Mouse (Mus musculus): ENCODE results near the gene Cwh43. TPM values are rescaled to one million over a fixed set of nuclear protein-coding genes. Genes with fewer than 3 reads are reported as not detected.

Gene Cwh43
- polyA plus RNA-seq, 1 experiment from 2014 or later: 0.34 TPM

DNA sequence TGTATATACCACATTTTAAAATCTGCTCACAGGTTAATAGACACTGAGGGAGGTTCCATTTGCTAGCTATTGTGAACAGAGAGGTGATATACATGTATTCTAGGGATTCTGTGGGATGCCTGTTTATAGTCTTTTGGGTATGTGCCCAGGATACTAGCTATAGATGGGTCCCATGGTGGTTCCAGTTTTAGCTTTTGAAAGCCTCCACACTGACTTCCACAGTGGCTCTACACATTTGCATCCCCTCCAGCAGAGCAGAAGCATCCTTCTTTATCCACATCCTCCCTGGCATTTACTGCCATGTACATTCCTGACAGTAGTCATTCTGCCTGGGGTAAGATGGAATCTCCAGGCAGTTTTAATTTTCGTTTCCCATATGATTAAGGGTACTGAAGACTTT, 44.4 kb downstream of the Cwh43 start:
- Histone ChIP-seq H3K4me1 (replicated peaks; ENCODE audit: control insufficient read depth, insufficient read depth, low read length) (no peaks in the 10 kb centered on the region), H3K27me3 (replicated peaks; ENCODE audit: control insufficient read depth, insufficient read depth, low read length) (no peaks in the 10 kb centered on the region), H3K27ac (ENCODE audit: low read depth, low read length) (no peak overlapping the region), H3K4me2 (replicated peaks; ENCODE audit: low read depth) (no peak overlapping the region), H3K9ac (ENCODE audit: low read depth, low read length) (no peak overlapping the region), H3K36me3 (ENCODE audit: control insufficient read depth, insufficient read depth) (no peaks in the 10 kb centered on the region), H3K4me3 (ENCODE audit: low read depth, low read length) (no peak overlapping the region), H3K9me3 (ENCODE audit: control insufficient read depth) (no peaks in the 10 kb centered on the region)
- no peak for TF ChIP-seq CTCF (IDR thresholded peaks at IDR 0.05; ENCODE audit: low read depth)
- ATAC-seq: no peak
- 73% methylated on average over 1 of the region's 1 CpGs for WGBS

DNA sequence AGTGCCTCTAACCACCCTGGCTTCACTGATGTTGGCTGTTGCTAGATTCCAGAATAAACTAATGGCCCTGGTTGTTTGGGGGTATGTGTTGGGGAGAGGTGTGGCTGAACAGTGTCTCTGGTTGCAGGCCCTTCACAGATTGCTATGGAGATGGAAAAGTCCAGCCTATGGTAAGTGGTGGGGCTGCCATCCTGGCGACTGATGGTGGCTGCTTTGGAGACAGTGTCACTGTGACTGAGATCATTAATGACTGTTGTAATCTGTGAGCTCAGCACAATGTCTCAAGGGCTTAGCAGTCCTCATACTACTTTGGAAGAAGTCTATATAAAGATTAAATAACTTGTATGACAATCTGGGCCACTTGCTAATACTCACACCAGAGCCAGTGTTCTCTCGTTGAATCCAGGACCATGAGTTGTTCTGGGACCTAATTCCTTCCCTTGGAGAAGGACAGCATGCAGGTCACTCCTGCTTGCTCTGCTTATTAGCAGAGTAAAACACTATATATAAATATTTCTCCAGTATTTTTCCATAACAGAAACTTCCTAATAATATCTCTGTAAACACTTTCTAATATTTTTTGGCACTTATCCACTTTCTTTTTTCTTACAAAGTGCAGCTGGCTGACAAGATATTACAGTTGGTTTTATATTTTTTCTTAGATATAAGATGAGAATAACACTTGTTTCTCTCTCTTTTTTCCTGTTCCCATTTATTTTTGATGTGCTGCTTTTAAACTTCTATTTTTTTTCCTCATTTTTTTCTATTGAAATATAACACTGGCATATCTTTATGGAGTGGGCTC, 48.8 kb downstream of the Cwh43 start:
- Histone ChIP-seq H3K27me3 (replicated peaks; ENCODE audit: control insufficient read depth, insufficient read depth, low read length) (no peaks in the 10 kb centered on the region), H3K4me3 (ENCODE audit: low read depth, low read length) (no peak overlapping the region), H3K9ac (ENCODE audit: low read depth, low read length) (no peak overlapping the region), H3K4me2 (replicated peaks; ENCODE audit: low read depth) (no peak overlapping the region), H3K9me3 (ENCODE audit: control insufficient read depth) (no peaks in the 10 kb centered on the region), H3K27ac (ENCODE audit: low read depth, low read length) (no peak overlapping the region), H3K4me1 (replicated peaks; ENCODE audit: control insufficient read depth, insufficient read depth, low read length) (no peaks in the 10 kb centered on the region), H3K36me3 (ENCODE audit: control insufficient read depth, insufficient read depth) (no peaks in the 10 kb centered on the region)
- no peak for TF ChIP-seq CTCF (IDR thresholded peaks at IDR 0.05; ENCODE audit: low read depth)
- 49% methylated on average over 2 of the region's 2 CpGs for WGBS
- no peak for ATAC-seq

DNA sequence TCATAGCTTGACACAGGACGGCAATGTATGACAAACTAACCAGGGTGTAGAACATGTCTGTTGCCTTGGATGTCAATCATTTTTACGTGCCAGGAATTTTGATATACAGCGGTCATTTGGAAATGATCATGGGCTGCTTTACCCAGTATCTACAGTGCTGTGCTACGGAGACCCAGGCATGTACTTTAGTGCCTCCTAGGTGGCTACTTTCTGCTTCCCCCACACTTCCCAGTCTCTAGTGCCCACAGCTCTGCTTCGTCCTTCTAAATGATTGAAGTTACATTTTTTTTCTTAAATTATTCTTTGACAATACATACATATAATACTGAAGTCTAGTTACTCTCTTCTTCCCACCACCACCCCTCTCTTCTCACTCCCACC, 49.4 kb downstream of the Cwh43 start:
- Histone ChIP-seq H3K27me3 (replicated peaks; ENCODE audit: control insufficient read depth, insufficient read depth, low read length) (no peaks in the 10 kb centered on the region), H3K27ac (ENCODE audit: low read depth, low read length) (no peak overlapping the region), H3K9ac (ENCODE audit: low read depth, low read length) (no peak overlapping the region), H3K4me2 (replicated peaks; ENCODE audit: low read depth) (no peak overlapping the region), H3K4me3 (ENCODE audit: low read depth, low read length) (no peak overlapping the region), H3K4me1 (replicated peaks; ENCODE audit: control insufficient read depth, insufficient read depth, low read length) (no peaks in the 10 kb centered on the region), H3K9me3 (ENCODE audit: control insufficient read depth) (no peaks in the 10 kb centered on the region), H3K36me3 (ENCODE audit: control insufficient read depth, insufficient read depth) (no peaks in the 10 kb centered on the region)
- no peak for TF ChIP-seq CTCF (IDR thresholded peaks at IDR 0.05; ENCODE audit: low read depth)
- ATAC-seq: no peak
- 68% methylated on average over 5 of the region's 5 CpGs for WGBS

DNA sequence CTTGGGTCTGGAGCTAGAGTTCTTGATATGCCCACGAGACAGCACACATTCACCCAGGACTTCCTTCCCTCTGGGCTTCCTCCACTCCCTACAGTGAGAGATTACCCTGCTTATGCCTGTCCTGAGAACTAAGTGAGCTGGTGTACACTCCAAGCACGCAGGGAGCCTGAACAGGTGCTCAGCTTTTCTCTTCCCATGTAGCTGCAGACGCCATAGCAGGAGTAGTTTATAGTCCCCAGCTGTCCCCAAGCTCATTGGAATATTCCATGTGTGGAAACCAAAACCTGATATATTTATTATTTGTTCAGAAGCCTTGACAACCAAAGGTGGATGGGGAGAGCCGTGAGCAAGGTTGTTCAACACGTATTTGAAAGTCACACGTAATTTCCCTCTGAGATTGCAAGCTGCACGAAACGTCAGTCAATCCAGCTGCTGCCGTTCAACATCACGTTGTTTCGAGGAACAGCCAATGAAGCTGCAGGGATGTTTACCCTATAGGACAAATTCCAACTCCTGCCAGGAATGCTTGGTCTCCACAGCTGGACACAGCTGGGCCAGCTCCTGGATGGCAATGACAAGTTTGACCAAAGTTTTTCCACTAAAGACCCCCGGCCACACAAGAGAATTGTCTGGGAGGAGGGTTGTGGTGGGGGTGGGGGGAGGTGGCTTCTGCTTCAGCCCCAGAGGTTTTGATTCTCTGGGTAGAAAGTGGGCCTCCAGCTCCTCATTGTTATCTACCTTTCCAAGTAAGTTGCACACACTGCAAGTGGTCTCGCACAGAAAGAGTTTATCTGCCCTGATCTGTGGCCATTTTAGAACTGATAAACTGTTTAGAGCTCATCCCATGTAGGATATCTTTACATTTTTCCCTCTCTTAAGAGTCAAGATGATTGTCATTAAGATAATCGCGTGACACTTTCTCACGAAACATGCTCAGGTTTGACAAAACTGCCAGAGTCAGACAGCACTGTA, 62.9 kb downstream of the Cwh43 start:
- 58% methylated on average over 16 of the region's 16 CpGs for WGBS
- Histone ChIP-seq H3K4me3 (ENCODE audit: low read depth, low read length) (no peak overlapping the region), H3K4me1 (replicated peaks; ENCODE audit: control insufficient read depth, insufficient read depth, low read length) (no peaks in the 10 kb centered on the region), H3K4me2 (replicated peaks; ENCODE audit: low read depth) (no peak overlapping the region), H3K27ac (ENCODE audit: low read depth, low read length) (no peak overlapping the region), H3K36me3 (ENCODE audit: control insufficient read depth, insufficient read depth) (no peaks in the 10 kb centered on the region), H3K9me3 (ENCODE audit: control insufficient read depth) (no peaks in the 10 kb centered on the region), H3K9ac (ENCODE audit: low read depth, low read length) (no peak overlapping the region), H3K27me3 (replicated peaks; ENCODE audit: control insufficient read depth, insufficient read depth, low read length) (no peaks in the 10 kb centered on the region)
- TF ChIP-seq CTCF (IDR thresholded peaks at IDR 0.05; ENCODE audit: low read depth): no peak
- ATAC-seq: no peak

DNA sequence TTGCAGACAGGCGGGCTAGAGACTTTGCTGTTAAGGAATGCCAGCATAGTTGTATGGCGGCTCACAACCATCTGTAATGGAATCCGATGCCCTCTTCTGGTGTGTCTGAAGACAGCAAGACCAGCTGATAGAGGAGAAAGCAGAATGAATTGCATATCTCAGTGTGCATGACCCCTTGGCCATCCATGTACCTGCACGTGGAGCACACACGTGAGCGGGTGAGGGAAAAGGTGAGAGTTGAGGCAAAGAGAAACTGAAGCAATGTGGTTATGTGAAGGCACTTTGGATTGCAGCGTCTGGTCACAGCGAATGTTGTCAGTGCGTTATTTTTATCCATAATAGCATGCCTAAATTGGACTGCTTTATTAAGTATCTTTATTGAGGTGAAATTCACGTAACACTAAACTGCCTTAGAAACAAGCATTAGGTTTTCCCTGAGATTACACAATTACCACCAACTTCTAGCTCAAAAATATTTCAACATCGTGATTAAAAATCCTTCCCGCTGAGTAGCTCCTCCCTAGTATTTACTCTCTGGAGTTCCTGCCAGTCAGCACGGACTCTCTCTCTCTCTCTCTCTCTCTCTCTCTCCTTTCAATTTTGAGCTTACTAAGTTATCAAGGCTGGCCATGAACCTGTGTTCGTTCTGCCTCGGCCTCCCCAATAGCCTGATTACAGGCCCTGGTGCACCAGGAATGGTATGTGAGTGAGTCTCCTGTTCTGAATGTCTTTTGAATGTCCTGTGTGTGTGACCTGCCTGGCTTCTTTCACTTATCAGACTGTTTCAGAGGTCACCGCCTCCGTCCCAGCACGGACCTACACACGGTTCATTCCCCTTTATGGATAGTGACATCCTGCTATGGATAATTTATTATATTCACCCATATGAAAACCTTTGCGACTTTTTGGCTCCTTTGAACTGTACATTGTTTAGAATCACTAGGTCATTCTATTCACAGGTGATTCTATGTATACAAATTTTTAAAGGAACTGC, 68.8 kb downstream of the Cwh43 start:
- no peaks in the 10 kb centered on the region for H3K4me1 ChIP-seq (replicated peaks; ENCODE audit: control insufficient read depth, insufficient read depth, low read length)
- TF ChIP-seq CTCF (IDR thresholded peaks at IDR 0.05; ENCODE audit: low read depth): no peak
- no peaks in the 10 kb centered on the region for H3K9me3 ChIP-seq (ENCODE audit: control insufficient read depth)
- 74% methylated on average over 20 of the region's 20 CpGs for WGBS
- no peak overlapping the region for H3K4me2 ChIP-seq (replicated peaks; ENCODE audit: low read depth)
- no peak overlapping the region for H3K9ac ChIP-seq (ENCODE audit: low read depth, low read length)
- H3K36me3 ChIP-seq (ENCODE audit: control insufficient read depth, insufficient read depth): no peaks in the 10 kb centered on the region
- no peak for ATAC-seq
- no peak overlapping the region for H3K4me3 ChIP-seq (ENCODE audit: low read depth, low read length)
- no peak overlapping the region for H3K27ac ChIP-seq (ENCODE audit: low read depth, low read length)
- no peaks in the 10 kb centered on the region for H3K27me3 ChIP-seq (replicated peaks; ENCODE audit: control insufficient read depth, insufficient read depth, low read length)

Data from intestine, postnatal 0 days (tissue).